Mouse (Mus musculus): Measurements from ENCODE around the gene Yrdc.

Gene Yrdc

DNA sequence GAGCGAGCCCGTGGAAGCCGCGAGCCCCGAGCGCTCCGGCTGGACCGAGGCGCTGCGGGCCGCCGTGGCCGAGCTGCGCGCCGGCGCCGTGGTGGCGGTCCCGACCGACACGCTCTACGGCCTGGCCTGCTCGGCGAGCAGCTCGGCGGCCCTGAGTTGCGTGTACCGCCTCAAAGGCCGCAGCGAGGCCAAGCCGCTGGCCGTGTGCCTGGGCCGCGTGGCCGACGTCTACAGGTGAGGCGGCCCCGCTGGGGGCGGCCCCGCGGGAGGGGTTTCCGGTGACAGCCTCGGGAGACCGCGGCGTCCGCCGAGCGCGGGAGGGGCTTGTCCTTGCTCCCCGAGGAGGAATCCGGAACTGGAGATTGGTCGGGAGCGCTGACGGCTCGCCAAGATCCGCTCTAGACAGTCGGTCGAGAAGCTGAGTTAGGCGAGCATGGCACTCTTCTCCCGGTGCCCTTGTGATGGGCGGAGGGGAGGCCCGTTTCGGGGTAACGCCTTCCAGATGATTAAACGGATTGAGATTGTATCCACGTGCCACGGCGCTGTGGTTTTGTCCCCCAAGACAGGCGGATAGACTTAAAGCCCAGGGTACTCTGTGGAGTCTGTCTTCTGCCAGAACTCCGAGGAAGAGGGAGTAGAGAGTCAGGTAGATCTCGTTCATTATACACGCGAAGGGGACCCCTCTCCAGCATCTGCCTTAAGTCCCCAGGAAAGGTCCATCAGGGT, 617 bp downstream of the Yrdc start, which contains the start of gene 1110065P20Rik:
1110065P20Rik (minus strand) TSS at position 264 of the 726 bp plus-strand sequence.
- peak; percentile 43 for DNase-seq (ENCODE audit: low read depth)

DNA sequence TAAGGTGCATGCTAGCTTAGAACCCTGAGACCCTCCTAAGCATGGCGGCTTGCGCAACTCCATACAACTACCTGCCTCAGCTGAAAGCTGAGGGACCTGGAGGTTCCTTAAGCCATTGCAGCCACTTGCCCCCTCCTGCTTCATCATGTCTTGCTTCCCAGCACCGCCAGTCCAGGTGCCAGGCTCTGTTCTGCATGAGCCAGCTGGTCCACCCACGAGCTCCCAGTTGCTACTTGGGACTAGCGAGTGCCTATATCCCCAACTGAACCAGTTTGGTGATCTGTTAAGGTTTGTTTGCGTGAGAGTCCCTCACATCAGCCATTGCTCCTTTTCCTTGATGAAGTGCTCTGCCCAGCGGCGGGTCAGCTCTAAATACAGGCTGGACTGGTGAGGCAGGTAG, 5.8 kb downstream of the Yrdc start:
- DNase-seq (ENCODE audit: low read depth): no peak

DNA sequence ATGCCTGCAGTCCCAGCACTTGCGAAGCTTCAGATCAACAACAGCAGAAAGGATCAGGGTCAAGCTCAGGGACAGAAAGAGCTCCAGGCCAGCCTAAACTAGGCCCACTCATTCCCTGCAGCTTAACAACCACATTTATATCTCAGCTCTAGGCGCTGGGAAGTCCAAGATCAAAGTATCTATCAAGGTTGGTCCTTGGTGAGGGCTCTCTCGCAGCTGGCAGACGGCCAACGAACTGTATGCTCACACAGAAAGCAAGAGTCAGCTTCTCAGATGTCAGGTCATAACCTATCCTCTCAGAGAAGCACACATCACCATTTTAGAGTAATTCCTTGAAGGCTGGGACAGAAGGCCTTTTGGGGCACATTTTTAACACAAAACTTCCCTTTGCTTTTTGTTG, 7.9 kb downstream of the Yrdc start:
- DNase-seq (ENCODE audit: low read depth): no peak

DNA sequence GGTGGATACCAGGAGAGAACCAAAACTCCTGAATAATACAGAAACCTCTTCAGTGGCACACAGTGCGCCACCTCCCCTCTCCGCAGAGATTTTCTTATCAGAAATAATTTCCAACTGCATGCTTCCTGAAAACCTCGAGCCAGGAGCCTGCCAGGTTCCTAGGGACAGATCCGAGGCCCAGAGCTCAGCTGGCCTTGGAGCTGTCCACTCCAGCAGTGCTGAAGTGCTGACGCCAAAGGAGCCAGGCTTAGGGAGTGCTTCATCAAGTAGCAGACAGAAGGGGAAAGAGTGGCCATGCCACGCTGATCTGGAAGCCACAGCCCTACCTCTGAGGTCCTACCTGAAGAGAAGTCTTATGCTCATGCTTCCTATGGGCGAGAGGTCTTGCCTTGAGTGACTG, 10.0 kb downstream of the Yrdc start:
- peak; percentile 65 for DNase-seq (ENCODE audit: low read depth)

DNA sequence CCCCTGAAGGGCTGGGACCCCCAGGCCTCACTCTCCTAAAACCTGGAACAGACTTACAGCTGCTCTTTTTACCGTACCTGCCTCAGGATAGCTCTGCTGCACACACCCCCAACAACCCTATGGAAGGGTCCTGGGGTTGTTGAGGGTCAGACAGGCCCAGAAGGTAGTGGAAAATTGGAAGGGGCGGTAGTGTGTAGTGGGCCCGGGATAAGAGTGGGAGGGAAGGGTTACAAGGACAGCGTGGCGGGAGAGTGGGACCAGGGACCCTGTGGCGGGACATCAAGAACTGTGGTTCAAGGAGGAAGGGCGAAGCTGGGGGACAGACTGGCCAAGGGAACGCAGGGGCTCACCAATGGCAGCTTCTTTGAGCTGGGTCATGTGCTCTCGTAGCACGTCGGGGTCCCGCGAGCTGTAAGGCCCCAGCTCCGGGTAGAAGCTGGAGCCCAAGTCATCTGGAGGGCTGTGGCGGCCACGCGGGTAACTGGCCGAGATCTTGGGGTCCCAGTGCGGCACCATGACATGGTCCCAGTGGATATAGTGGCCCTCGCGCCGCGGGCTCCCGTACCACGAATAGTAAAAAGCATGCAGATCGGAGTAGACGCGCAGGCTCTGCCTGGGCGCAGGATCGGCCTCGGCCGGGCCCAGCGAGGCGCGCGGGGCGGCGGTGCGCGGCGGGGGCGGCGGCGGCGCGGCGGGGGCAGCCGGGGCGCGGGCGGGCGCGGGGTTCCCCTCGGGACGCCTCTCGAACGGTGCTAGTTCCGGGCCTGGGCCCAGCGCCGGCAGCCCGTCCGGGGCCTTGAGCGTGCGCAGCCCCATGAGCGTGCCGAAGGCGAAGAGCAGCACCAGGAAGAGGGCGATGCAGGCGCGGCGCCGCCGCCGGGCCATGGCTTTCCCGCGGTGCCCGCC, 11.1 kb downstream of the Yrdc start, which contains the start of gene Maneal:
Maneal (minus strand) TSS at position 889 of the 906 bp plus-strand sequence.
- no peak for DNase-seq (ENCODE audit: low read depth)

DNA sequence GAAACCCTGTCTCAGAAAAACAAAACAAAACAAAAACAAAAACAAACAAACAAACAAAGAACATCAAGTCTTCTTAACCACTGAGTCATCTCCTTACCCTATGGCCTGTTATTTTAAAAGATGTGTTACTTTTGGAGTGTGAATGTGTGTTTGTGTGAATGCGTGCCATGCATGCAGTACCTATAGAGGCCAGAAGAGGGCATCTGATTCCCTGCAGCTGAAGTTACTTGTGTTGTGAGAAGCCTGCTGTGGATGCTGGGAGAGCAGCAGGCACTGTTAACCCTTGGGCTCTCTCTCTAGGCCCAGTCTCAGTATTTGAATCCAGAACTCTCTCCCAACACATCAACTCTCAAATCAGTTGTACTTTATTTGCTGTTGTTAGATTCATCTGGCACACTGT, 22.2 kb downstream of the Yrdc start:
- no peak for DNase-seq (ENCODE audit: low read depth)

DNA sequence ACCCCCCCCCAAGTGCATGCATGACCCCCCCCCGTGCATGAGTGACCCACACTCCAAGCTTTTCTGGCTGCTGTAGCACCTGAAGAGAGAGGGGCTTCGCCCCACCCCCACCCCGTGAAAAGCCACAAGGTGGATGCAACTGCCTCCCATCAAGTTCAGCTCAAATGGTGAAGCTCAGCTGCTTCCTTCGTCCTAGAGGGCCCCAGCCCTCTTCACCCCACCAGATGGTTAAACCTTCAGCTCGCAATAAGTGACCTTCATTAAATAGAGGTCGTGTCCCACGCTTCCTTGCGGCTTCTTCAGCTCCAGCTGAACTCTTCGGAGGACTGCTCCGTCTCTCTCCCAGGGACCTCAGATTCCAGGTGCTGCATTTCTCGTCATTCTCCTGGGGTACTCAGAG, 30.1 kb downstream of the Yrdc start, which contains the start of gene Epha10:
Epha10 (plus strand) TSS at position 301 of the 400 bp plus-strand sequence.
- DNase-seq (ENCODE audit: low read depth): no peak

DNA sequence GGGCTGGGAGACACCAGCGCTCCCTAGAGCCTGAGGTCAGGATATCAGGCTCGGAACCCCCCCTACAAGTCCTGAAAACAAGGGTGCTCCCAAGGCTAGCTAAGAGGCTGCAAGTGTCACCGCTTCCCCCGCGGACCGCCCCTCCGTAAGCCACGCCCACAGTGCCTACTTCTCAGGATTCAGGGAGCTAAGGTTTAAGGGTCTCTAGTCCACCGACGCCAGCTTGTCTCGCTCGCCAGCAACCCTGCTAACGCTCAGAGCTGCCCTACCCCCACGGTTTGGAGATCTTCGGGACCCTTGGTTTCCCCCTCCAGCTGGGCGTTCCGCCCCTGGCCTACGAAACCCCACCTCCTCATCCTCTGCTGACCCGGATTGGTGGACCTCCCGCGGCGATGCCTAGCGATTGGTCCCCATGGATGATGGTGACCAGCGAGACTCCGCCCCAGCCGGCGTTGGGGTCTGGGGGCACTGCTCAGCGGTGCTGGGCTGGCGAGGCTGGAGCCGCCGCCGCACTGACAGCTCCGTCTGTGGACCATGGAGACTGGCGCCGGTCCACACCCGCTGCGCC, 30.9 kb downstream of the Yrdc start:
- no peak for DNase-seq (ENCODE audit: low read depth)

DNA sequence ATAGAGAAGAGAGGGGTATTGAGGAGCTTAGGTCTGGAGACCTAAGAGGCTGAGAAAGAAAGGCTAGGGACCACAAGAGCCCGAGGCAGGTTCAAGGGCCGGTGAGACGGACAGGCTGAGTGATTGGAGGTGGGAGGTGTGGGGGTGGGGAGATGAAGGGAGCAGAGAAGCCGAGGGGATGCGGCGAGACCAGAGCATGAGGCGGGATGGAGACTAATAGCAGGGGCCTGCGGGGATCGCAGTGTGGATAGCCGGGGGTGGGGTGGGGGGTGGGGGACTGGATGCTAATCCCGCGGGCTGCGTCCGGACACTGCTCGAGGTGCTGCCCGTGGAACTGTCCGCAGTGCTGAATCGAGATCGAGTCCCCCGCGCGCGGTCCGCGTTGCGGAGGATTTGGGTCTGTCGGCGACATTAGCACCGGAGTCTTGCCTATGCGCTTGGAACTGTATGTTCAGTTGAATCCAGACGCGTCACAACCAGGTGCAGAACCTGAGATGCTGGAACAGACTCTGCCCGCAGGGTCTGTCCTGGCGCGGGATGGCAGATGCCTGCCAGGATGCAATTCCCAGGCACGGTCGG, 31.8 kb downstream of the Yrdc start:
- no peak for DNase-seq (ENCODE audit: low read depth)

DNA sequence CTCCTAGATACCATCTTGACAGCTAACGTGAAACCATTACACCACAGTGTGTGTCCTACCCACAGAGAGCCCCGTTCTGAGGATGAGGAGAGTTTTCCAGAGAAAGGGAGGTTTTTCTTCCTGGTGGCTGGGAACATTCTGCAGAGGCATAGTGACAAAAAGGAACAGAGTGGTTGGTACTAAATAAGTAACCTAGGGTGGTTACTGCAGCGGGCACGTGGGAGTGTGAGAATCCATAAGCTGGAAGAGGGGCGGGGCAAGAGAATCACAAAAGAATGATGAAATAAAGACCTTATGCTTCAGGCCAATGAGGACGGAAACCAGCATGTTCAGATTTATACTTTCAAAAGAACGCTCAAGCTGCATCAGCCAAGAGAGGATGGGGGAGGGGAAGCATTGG, 38.2 kb downstream of the Yrdc start:
- no peak for DNase-seq (ENCODE audit: low read depth)

DNA sequence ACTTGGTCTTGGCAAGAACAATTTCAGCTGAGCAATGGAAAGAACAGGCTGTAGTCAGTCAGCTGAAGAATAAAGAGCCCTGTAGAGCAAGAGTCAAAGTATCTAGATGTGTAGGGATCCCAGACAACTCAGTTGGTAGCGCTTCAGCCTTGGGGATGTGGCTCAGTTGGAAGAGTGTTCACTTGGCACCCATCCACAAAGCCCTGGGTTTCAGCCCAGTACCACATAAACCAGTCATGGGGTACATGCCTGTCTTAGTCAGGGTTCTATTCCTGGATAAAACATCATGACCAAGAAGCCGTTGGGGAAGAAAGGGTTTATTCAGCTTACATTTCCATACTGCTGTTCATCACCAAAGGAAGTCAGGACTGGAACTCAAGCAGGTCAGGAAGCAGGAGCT, 39.5 kb downstream of the Yrdc start:
- DNase-seq (ENCODE audit: low read depth): no peak

DNA sequence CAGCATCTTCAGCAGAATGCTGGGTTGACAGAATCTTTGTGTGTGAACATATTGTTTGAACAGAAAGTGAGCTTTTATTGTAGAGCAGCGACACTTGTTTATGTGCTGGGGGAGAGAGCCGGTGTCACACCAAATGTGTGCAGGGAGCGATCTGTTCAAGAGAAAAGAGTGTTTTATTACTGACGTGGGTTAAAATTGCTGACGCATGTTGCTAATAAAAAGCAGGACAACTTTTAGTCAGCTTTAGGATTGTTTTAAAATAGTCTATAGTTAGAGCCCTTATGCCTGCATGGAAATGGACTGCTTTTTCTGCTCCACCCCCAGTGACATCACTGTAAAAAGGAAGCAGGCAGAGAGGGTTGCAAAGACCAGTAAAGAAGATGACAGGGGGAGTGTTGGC, 40.4 kb downstream of the Yrdc start:
- DNase-seq (ENCODE audit: low read depth): no peak

DNA sequence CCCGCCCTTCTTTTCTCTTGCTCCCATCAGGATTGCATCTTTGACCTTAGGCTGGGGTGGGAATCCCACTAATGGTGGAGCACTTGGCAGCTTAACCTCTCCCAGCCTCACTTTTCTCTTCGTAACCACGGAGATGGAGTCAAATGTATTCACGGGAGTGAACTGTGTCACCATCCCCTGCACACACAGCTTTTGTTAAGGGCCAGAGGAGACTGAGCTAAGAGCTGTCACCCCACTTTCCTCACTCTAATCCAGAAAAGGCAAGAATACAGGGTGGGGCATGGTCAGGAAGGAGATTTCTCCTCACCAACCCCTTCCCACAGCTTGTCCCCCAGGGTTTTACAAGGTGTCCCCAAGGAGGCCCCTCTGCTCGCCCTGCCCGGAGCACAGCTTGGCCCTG, 43.3 kb downstream of the Yrdc start:
- DNase-seq (ENCODE audit: low read depth): no peak

DNA sequence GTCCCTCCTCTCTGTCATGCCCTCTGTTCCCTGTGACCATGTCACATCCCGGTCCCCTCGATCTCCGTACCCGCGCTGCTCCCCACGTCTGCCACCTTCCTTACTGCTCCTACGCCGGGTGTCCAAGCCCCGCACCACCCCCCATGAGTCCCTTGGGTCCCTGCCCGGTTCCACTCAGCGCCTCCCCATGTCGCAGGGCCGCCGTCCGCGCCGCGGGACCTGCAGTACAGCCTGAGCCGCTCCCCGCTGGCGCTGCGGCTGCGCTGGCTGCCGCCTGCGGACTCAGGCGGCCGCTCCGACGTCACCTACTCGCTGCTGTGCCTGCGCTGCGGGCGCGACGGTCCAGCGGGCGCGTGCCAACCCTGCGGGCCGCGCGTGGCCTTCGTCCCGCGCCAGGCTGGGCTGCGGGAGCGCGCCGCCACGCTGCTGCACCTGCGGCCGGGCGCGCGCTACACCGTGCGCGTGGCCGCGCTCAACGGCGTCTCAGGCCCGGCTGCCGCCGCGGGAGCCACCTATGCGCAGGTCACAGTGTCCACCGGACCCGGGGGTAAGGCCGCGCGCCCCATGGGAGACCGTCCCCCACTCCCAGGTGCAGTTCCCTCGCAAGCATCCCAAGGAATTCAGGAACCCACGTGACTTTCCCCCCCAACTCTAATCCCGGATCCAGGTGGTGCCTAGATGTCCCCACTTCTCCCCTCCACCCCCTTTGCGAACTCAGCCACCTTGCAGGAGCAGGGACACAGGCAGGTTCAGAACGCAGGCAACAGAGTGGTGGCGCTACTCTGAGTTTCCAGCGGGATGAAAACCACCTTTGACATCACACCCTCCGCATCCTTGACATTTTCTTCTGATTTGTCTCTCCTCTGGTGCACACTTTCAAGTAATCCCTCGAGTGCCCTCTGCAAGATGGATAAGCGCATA, 44.3 kb downstream of the Yrdc start:
- DNase-seq (ENCODE audit: low read depth): no peak

DNA sequence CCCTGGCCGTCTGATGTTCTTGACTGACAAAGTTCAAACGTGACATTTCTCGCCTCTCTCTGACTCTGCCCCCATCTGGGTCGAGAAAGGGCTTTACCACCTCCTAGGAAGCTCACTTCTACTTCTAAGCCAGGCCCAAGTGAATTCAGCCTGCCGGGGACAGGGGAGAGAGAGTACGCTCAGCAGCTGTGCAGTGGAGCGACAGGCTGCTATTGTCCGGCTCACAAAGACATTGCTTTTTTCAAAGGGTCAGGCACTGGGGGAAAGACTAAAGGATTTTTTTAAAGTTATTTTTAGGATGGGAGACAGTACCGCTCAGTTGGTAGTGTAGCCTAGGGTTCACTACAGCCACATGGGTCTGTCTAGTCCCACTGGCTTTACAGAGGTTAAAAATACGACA, 47.9 kb downstream of the Yrdc start:
- DNase-seq (ENCODE audit: low read depth): no peak

DNA sequence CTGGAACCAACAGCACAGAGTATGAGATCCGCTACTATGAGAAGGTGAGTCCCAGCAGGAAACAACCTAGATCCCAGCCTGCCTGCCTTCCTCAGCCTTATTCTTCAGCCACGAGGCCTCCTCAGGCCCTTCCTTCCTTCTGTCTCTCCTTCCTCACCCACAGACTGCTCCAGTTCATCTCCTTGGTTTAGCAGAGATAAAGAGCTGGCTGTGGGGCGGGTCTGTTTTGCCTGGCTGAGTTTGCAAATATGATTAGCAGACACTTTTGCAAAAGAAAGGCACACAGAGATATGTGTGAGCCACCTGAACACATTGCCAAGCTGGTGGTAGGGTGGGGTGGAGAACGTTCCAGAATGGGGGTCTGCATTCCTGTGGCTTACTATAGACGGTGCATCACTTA, 49.4 kb downstream of the Yrdc start:
- DNase-seq (ENCODE audit: low read depth): peak; percentile 34

All from c-Kit-positive CD71-positive TER-119-negative erythroid progenitor cells, embryonic 14.5 days (primary cell).